9 mouse cellular contexts compared by ENCODE assay signal in genomic region chr1:150920276-150920675, GRCm38 (mm10).
DNase-seq lines count a peak whose midpoint lies in the region; ATAC-seq and TF ChIP-seq lines count a peak whose summit lies in the region.
"Had no signal": no experiment of that assay in that cellular context is flagged by ENCODE, and none has a peak within 500 bp of the region (broad histone marks: within the 10 kb centered on the region; RNA-seq: fewer than 3 reads in every experiment).

No protein-coding gene starts in this region.

- TF ChIP-seq RAD21 in MEL (IDR thresholded peaks at IDR 0.05; ENCODE audit: low read depth, low read length): peak; percentile 64

- no peak for TF ChIP-seq POLR2A in MEL (IDR thresholded peaks at IDR 0.05; ENCODE audit: control insufficient read depth in 1 of 2, insufficient read depth in 1 of 2, low read depth in 1 of 2, low read length in 2 of 2, poor library complexity in 1 of 2)

- 48% methylated on average over 6 of the region's 6 CpGs for WGBS in hindbrain, embryonic 14.5 days
- WGBS in hindbrain, embryonic 10.5 days: 52% methylated on average over 6 of the region's 6 CpGs
- WGBS in midbrain, embryonic 12.5 days: 46% methylated on average over 6 of the region's 6 CpGs

- no peak for ATAC-seq in hindbrain, embryonic 14.5 days (ENCODE audit: low FRiP score)
- ATAC-seq in midbrain, embryonic 12.5 days (ENCODE audit: low FRiP score, low read depth): peak; percentile 44; the same call in 1 of the 2 replicates

- H3K4me2 ChIP-seq in hindbrain, embryonic 14.5 days (replicated peaks): no peak overlapping the region
- no peak overlapping the region for H3K4me2 ChIP-seq in midbrain, embryonic 12.5 days (replicated peaks)
- H3K4me2 ChIP-seq: liver, embryonic 13.5 days had no signal

- no peak for TF ChIP-seq EP300 in MEL (IDR thresholded peaks at IDR 0.05; ENCODE audit: low read depth in 1 of 2, low read length in 2 of 2)

- H3K9me3 ChIP-seq in hindbrain, embryonic 14.5 days (ENCODE audit: control insufficient read depth, low read length): no peaks in the 10 kb centered on the region
- H3K9me3 ChIP-seq in hindbrain, embryonic 10.5 days: no peaks in the 10 kb centered on the region
- H3K9me3 ChIP-seq in MEL (replicated peaks; ENCODE audit: insufficient read depth, low read length): no peaks in the 10 kb centered on the region
- no peaks in the 10 kb centered on the region for H3K9me3 ChIP-seq in midbrain, embryonic 12.5 days
- H3K9me3 ChIP-seq: liver, embryonic 13.5 days had no signal

- H3K9ac ChIP-seq in hindbrain, embryonic 14.5 days: no peak overlapping the region
- H3K9ac ChIP-seq in MEL (ENCODE audit: control insufficient read depth, low read depth, low read length, poor library complexity, severe bottlenecking): no peak overlapping the region
- H3K9ac ChIP-seq in midbrain, embryonic 12.5 days (replicated peaks): no peak overlapping the region
- H3K9ac ChIP-seq: liver, embryonic 13.5 days had no signal

- no peak overlapping the region for H3K4me3 ChIP-seq in hindbrain, embryonic 14.5 days (replicated peaks; ENCODE audit: low read length)
- no peak overlapping the region for H3K4me3 ChIP-seq in hindbrain, embryonic 10.5 days
- H3K4me3 ChIP-seq in MEL (ENCODE audit: control insufficient read depth in 1 of 2, insufficient read depth in 1 of 2, low read depth in 2 of 2, low read length in 2 of 2): no peak overlapping the region
- H3K4me3 ChIP-seq in gastrocnemius, adult 2 months: no peak overlapping the region
- H3K4me3 ChIP-seq in midbrain, embryonic 12.5 days: no peak overlapping the region
- H3K4me3 ChIP-seq: liver, embryonic 13.5 days had no signal

- peak; percentile 77 for DNase-seq in hindbrain, embryonic 14.5 days (ENCODE audit: low spot score)
- no peak for DNase-seq in hindbrain, embryonic 10.5 days (ENCODE audit: low spot score)
- peak; percentile 68 for DNase-seq in MEL (ENCODE audit: low read depth, low spot score)
- DNase-seq in cerebellum, adult 11-12 months: peak; percentile 18
- peak; percentile 59 for DNase-seq in gastrocnemius, adult 2 months
- DNase-seq in layer of hippocampus, adult 9-11 months: peak; percentile 11
- DNase-seq in urinary bladder, postnatal 25 days (ENCODE audit: low spot score): peak; percentile 56
- DNase-seq: liver, embryonic 13.5 days had no signal

- intact Hi-C loops in gastrocnemius, adult 2 months (cut with DNase I): loop anchor here (2.0 kb wide), 1 partner anchor 379 kb away; no protein-coding TSS in a partner anchor

- H3K4me1 ChIP-seq in hindbrain, embryonic 14.5 days (replicated peaks; ENCODE audit: control insufficient read depth, insufficient read depth, low read length): no peaks in the 10 kb centered on the region
- no peaks in the 10 kb centered on the region for H3K4me1 ChIP-seq in hindbrain, embryonic 10.5 days (replicated peaks)
- H3K4me1 ChIP-seq in MEL (ENCODE audit: control insufficient read depth in 1 of 2, insufficient read depth in 2 of 2, low read length in 2 of 2): no peaks in the 10 kb centered on the region
- H3K4me1 ChIP-seq in midbrain, embryonic 12.5 days: no peaks in the 10 kb centered on the region
- H3K4me1 ChIP-seq: liver, embryonic 13.5 days had no signal

- peak; percentile 43 to 75 (median 56) for TF ChIP-seq CTCF in MEL (IDR thresholded peaks at IDR 0.05 in 2 of 3, conservative IDR thresholded peaks at IDR 0.05 in 1 of 3; ENCODE audit: control insufficient read depth in 1 of 3, insufficient read depth in 1 of 3, low read depth in 2 of 3, low read length in 3 of 3, poor library complexity in 1 of 3, severe bottlenecking in 1 of 3)
- TF ChIP-seq CTCF in gastrocnemius, adult 2 months (IDR thresholded peaks at IDR 0.05): no peak; the same call in 1 of the 2 replicates

- H3K79me2 ChIP-seq in MEL (ENCODE audit: control insufficient read depth, insufficient read depth, low read length, poor library complexity): no peaks in the 10 kb centered on the region

- H3K36me3 ChIP-seq in hindbrain, embryonic 14.5 days (replicated peaks; ENCODE audit: control insufficient read depth, insufficient read depth): no peaks in the 10 kb centered on the region
- H3K36me3 ChIP-seq in hindbrain, embryonic 10.5 days: no peaks in the 10 kb centered on the region
- H3K36me3 ChIP-seq in MEL (ENCODE audit: control insufficient read depth in 1 of 2, insufficient read depth in 2 of 2, low read length in 2 of 2): no peaks in the 10 kb centered on the region
- H3K36me3 ChIP-seq in midbrain, embryonic 12.5 days: no peaks in the 10 kb centered on the region
- H3K36me3 ChIP-seq: liver, embryonic 13.5 days had no signal

- no peak overlapping the region for H3K27ac ChIP-seq in hindbrain, embryonic 14.5 days
- H3K27ac ChIP-seq in hindbrain, embryonic 10.5 days: no peak overlapping the region
- no peak overlapping the region for H3K27ac ChIP-seq in MEL (ENCODE audit: control insufficient read depth, low read depth, low read length)
- H3K27ac ChIP-seq in gastrocnemius, adult 2 months: no peak overlapping the region
- H3K27ac ChIP-seq in midbrain, embryonic 12.5 days (replicated peaks): no peak overlapping the region
- H3K27ac ChIP-seq: liver, embryonic 13.5 days had no signal

- no peaks in the 10 kb centered on the region for H3K27me3 ChIP-seq in hindbrain, embryonic 14.5 days (ENCODE audit: control insufficient read depth, insufficient read depth, low read length)
- no peaks in the 10 kb centered on the region for H3K27me3 ChIP-seq in hindbrain, embryonic 10.5 days (ENCODE audit: insufficient read depth, poor library complexity, severe bottlenecking)
- H3K27me3 ChIP-seq in MEL (ENCODE audit: control insufficient read depth in 1 of 2, insufficient read depth in 2 of 2, low read length in 2 of 2): peaks cover 2 to 8% of the 10 kb centered on the region in 2 experiments; a peak in 3 of 4 replicates
- H3K27me3 ChIP-seq in midbrain, embryonic 12.5 days: no peaks in the 10 kb centered on the region
- H3K27me3 ChIP-seq: liver, embryonic 13.5 days had no signal

TF ChIP-seq in MEL, 35 proteins besides CTCF, POLR2A, EP300 and RAD21:
- TF ChIP-seq SMC3 (IDR thresholded peaks at IDR 0.05; ENCODE audit: low read depth, low read length) (peak; percentile 65), UBTF (IDR thresholded peaks at IDR 0.05; ENCODE audit: borderline replicate concordance, insufficient read depth, low read depth, low read length) (no peak), ELF1 (IDR thresholded peaks at IDR 0.05; ENCODE audit: low read depth, low read length) (no peak), ZC3H11A (IDR thresholded peaks at IDR 0.05; ENCODE audit: low read depth, low read length) (peak; percentile 19; the same call in 1 of the 2 replicates)
